Mouse (Mus musculus): Measurements from ENCODE around the gene Uck2. TPM values are rescaled to one million over a fixed set of nuclear protein-coding genes. Genes with fewer than 3 reads are reported as not detected.

The Uck2 gene
- total and polyA plus RNA-seq, 3 experiments: 191 to 643 (median 290) TPM

GRCm38 (mm10) chr1:167279160-167279715, 5.9 kb downstream of the Uck2 start:
- no peak for DNase-seq (ENCODE audit: low read depth, low spot score)
- H3K9me3 ChIP-seq (replicated peaks; ENCODE audit: insufficient read depth, low read length): no peaks in the 10 kb centered on the region
- no peak overlapping the region for H3K4me3 ChIP-seq (ENCODE audit: control insufficient read depth in 1 of 2, insufficient read depth in 1 of 2, low read depth in 2 of 2, low read length in 2 of 2)
- H3K79me2 ChIP-seq (ENCODE audit: control insufficient read depth, insufficient read depth, low read length, poor library complexity): peaks cover 92% of the 10 kb centered on the region
- no peak overlapping the region for H3K9ac ChIP-seq (ENCODE audit: control insufficient read depth, low read depth, low read length, poor library complexity, severe bottlenecking)
- peaks cover 6 to 30% of the 10 kb centered on the region in 2 experiments for H3K4me1 ChIP-seq (ENCODE audit: control insufficient read depth in 1 of 2, insufficient read depth in 2 of 2, low read length in 2 of 2)
- TF ChIP-seq CHD2 (IDR thresholded peaks at IDR 0.05; ENCODE audit: low read length) (no peak), SIN3A (IDR thresholded peaks at IDR 0.05; ENCODE audit: low read length) (no peak), CTCF (IDR thresholded peaks at IDR 0.05 in 2 of 3, conservative IDR thresholded peaks at IDR 0.05 in 1 of 3; ENCODE audit: control insufficient read depth in 1 of 3, insufficient read depth in 1 of 3, low read depth in 2 of 3, low read length in 3 of 3, poor library complexity in 1 of 3, severe bottlenecking in 1 of 3) (no peak), NELFE (IDR thresholded peaks at IDR 0.05; ENCODE audit: low read depth, low read length) (no peak), KAT2A (conservative IDR thresholded peaks at IDR 0.05; ENCODE audit: low read depth, low read length) (no peak), BHLHE40 (IDR thresholded peaks at IDR 0.05; ENCODE audit: borderline replicate concordance, low read depth, low read length) (no peak), NRF1 (IDR thresholded peaks at IDR 0.05; ENCODE audit: insufficient read depth, low read depth, low read length, poor library complexity, severe bottlenecking) (no peak), TAL1 (IDR thresholded peaks at IDR 0.05; ENCODE audit: low read length) (no peak), MAX (IDR thresholded peaks at IDR 0.05; ENCODE audit: low read length) (no peak), POLR2A (IDR thresholded peaks at IDR 0.05; ENCODE audit: control insufficient read depth in 1 of 2, insufficient read depth in 1 of 2, low read depth in 1 of 2, low read length in 2 of 2, poor library complexity in 1 of 2) (no peak), MEF2A (IDR thresholded peaks at IDR 0.05; ENCODE audit: extremely low read depth, insufficient replicate concordance, low read depth, low read length, poor library complexity, severe bottlenecking) (no peak), CHD1 (IDR thresholded peaks at IDR 0.05; ENCODE audit: low read depth, low read length) (no peak), ZC3H11A (IDR thresholded peaks at IDR 0.05; ENCODE audit: low read depth, low read length) (no peak), JUND (IDR thresholded peaks at IDR 0.05; ENCODE audit: low read depth, low read length) (no peak), GATA1 (IDR thresholded peaks at IDR 0.05; ENCODE audit: low read depth, low read length) (no peak), MYC (IDR thresholded peaks at IDR 0.05; ENCODE audit: low read depth, low read length) (no peak), MXI1 (IDR thresholded peaks at IDR 0.05; ENCODE audit: low read depth, low read length) (no peak), TCF12 (IDR thresholded peaks at IDR 0.05; ENCODE audit: low read depth, low read length) (no peak)
- H3K27ac ChIP-seq (ENCODE audit: control insufficient read depth, low read depth, low read length): no peak overlapping the region
- peaks cover 5 to 27% of the 10 kb centered on the region in 2 experiments for H3K36me3 ChIP-seq (ENCODE audit: control insufficient read depth in 1 of 2, insufficient read depth in 2 of 2, low read length in 2 of 2)
- no peaks in the 10 kb centered on the region for H3K27me3 ChIP-seq (ENCODE audit: control insufficient read depth in 1 of 2, insufficient read depth in 2 of 2, low read length in 2 of 2)

- TF ChIP-seq EP300 (IDR thresholded peaks at IDR 0.05; ENCODE audit: low read depth in 1 of 2, low read length in 2 of 2) (no peak), MYC (IDR thresholded peaks at IDR 0.05; ENCODE audit: low read depth, low read length) (no peak), TBP (IDR thresholded peaks at IDR 0.05; ENCODE audit: low read depth, low read length) (no peak), UBTF (IDR thresholded peaks at IDR 0.05; ENCODE audit: borderline replicate concordance, insufficient read depth, low read depth, low read length) (no peak), RCOR1 (IDR thresholded peaks at IDR 0.05; ENCODE audit: low read depth, low read length) (no peak), TCF12 (IDR thresholded peaks at IDR 0.05; ENCODE audit: low read depth, low read length) (no peak), GATA1 (IDR thresholded peaks at IDR 0.05; ENCODE audit: low read depth, low read length) (no peak), HCFC1 (IDR thresholded peaks at IDR 0.05; ENCODE audit: low read depth, low read length) (no peak), MAFK (IDR thresholded peaks at IDR 0.05; ENCODE audit: borderline replicate concordance, low read depth, low read length) (no peak), CTCF (IDR thresholded peaks at IDR 0.05 in 2 of 3, conservative IDR thresholded peaks at IDR 0.05 in 1 of 3; ENCODE audit: control insufficient read depth in 1 of 3, insufficient read depth in 1 of 3, low read depth in 2 of 3, low read length in 3 of 3, poor library complexity in 1 of 3, severe bottlenecking in 1 of 3) (no peak), JUND (IDR thresholded peaks at IDR 0.05; ENCODE audit: low read depth, low read length) (no peak)
- Histone ChIP-seq H3K4me3 (ENCODE audit: control insufficient read depth in 1 of 2, insufficient read depth in 1 of 2, low read depth in 2 of 2, low read length in 2 of 2) (no peak overlapping the region), H3K79me2 (ENCODE audit: control insufficient read depth, insufficient read depth, low read length, poor library complexity) (peaks cover 90% of the 10 kb centered on the region), H3K36me3 (ENCODE audit: control insufficient read depth in 1 of 2, insufficient read depth in 2 of 2, low read length in 2 of 2) (peaks cover 5 to 27% of the 10 kb centered on the region in 2 experiments), H3K27ac (ENCODE audit: control insufficient read depth, low read depth, low read length) (no peak overlapping the region), H3K9ac (ENCODE audit: control insufficient read depth, low read depth, low read length, poor library complexity, severe bottlenecking) (no peak overlapping the region), H3K4me1 (ENCODE audit: control insufficient read depth in 1 of 2, insufficient read depth in 2 of 2, low read length in 2 of 2) (peaks cover 6 to 34% of the 10 kb centered on the region in 2 experiments), H3K9me3 (replicated peaks; ENCODE audit: insufficient read depth, low read length) (no peaks in the 10 kb centered on the region), H3K27me3 (ENCODE audit: control insufficient read depth in 1 of 2, insufficient read depth in 2 of 2, low read length in 2 of 2) (no peaks in the 10 kb centered on the region)
- no peak for DNase-seq (ENCODE audit: low read depth, low spot score)
Measured at GRCm38 (mm10) chr1:167278395-167278794, 6.7 kb downstream of the Uck2 start.
